Mouse (Mus musculus): ENCODE measurements around the gene Arsb.

DNA sequence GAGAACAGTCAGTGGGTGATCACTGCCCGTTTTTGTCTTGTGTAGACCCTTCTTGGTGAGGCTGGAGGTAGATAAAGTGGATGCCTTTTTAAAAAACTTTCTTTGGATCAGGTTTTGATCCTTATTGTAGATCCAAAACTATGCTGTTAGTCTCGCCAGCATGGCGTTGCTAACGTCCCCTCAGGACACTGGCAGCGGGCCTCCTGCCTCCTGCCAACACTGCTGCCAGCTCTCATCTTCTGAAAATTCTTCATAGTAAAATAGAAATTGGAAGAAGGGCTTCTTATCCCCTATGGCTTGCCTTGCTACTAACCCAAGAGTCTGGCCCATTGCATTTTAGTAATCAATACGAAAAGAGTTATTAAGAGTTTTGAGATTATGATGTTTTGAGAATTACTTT, 101.2 kb downstream of the Arsb start:
- TF ChIP-seq CTCF (IDR thresholded peaks at IDR 0.05; ENCODE audit: control insufficient read depth, insufficient read depth, insufficient read length) = no peak
- no peak for TF ChIP-seq MAX (IDR thresholded peaks at IDR 0.05)
- no peak for TF ChIP-seq CEBPB (IDR thresholded peaks at IDR 0.05; ENCODE audit: low read depth)
